Mouse (Mus musculus) left cerebral cortex, adult 2 months (tissue): ENCODE results near the gene Npdc1. TPM values are rescaled to one million over a fixed set of nuclear protein-coding genes. Genes with fewer than 3 reads are reported as not detected.

Source experiments
- DNase-seq, 2 experiments: peaks; one replicate each; pipeline ENCODE4 v3.0.0; 2021 to 2022; ENCODE audit warnings: low spot score in 2 of 2, mixed read lengths in 1 of 2; ENCODE audit errors: extremely low spot score in 1 of 2
- H3K27ac ChIP-seq: fragments of 200-600 bp; 2 replicates; pipeline ENCODE4 v1.8.1; 2022
- H3K4me3 ChIP-seq: fragments of 200-600 bp; 2 replicates; pipeline ENCODE4 v1.8.1; 2022
- CTCF ChIP-seq: fragments of 200-600 bp; IDR thresholded peaks from 2 replicates; pipeline ENCODE4 v1.8.1; 2022; ENCODE audit warnings: antibody characterized with exemption, mild to moderate bottlenecking, moderate library complexity
- intact Hi-C: fragments of 180-260 bp; cut with DNase I; formaldehyde crosslinking; loops from one replicate; pipeline ENCODE4 v1.15.1; 2025
- microRNA-seq, 2 experiments: library from miRNA; unstranded; fragments of <30 nt; microRNA quantifications; one replicate each; pipeline ENCODE4 v1.2.0; 2021
- total RNA-seq, 2 experiments: library from RNA; stranded (reverse); gene quantifications; 2 replicates each; pipeline ENCODE4 v1.2.3; 2021

Gene Npdc1
- total RNA-seq, 2 experiments from 2014 or later, result 337 to 366 TPM

DNA sequence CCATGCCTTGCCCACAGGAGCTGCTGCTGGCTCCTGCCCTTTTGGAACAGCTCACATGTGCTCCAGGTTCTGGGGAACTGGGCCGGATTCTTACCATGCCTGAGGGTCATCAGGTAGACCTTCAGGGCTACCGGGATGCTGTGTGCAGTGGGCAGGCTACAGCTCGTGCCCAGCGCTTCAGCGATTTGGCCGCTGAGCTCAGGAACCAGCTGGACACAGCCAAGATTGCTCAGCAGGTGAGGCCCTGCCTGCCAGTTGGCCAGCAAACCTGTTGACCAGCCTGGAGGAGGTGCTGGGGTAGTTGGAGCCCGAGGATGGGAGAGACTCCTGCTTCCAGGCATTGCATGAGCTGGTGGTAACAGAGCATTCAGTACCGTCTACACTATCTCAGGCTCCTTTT is 35.1 kb downstream of the Npdc1 start:
- Histone ChIP-seq H3K27ac (no peak overlapping the region), H3K4me3 (no peak overlapping the region)
- TF ChIP-seq CTCF, result no peak
- no peak for DNase-seq
- intact Hi-C loops, result no loop called here

DNA sequence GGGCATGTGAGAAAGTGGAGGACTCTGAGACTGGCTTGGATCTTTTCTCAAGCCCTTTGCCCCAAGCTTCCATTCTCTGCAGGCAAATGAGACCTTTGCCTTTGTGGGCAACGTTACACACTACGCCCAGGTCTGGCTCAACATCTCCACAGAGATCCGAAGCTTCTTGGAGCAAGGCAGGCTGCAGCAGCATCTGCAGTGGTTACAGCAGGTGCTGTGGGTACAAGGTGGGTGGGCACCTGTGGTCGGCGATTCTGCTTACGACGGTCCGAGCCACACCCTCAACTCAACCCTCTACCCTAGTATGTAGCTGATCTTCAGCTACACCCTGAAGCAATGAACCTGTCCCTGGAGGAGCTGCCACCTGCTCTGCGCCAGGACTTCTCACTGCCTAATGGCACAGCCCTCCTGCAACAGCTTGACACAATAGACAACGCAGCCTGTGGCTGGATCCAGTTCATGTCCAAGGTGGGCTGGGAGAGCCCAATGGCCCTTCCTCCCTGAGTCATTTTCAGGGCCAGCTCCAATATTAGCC is 37.2 kb downstream of the Npdc1 start:
- DNase-seq, result no peak
- intact Hi-C loops, result no loop called here
- no peak overlapping the region for H3K27ac ChIP-seq
- TF ChIP-seq CTCF, result no peak
- no peak overlapping the region for H3K4me3 ChIP-seq

DNA sequence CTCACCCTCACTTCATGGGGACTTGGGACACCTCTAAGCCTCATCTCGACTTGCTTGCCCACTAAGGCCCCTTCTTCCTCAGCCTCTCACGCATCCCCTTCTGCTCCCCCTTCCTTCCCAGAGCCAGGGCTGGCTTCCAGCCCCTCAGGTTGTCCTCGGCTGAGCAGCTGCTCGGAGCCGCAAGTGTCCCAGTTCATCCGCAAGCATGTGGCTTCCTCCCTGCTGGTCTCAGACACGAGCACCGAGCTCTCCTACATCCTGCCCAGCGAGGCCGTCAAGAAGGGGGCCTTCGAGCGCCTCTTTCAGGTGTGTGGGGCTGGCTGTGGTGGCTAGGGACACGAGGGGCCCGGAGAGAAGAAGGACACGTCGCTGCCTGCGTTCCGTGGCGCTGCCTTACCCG is 41.9 kb downstream of the Npdc1 start:
- Histone ChIP-seq H3K4me3 (no peak overlapping the region), H3K27ac (no peak overlapping the region)
- intact Hi-C loops, result no loop called here
- no peak for TF ChIP-seq CTCF
- no peak for DNase-seq

DNA sequence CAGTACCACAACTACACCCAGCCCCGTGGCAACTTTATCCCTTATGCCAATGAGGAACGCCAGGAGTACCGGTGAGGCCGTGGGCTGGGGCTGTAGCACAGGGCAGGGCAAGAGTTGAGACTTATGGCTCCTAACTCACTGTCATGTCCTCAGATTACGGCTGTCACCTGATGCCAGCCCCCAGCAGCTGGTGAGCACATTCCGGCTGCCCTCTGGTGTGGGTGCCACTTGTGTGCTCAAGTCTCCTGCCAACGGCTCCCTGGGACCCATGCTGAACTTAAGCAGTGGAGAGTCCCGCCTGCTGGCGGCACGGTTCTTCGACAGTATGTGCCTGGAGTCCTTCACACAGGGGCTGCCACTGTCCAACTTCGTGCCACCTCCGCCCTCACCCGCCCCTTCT is 43.5 kb downstream of the Npdc1 start:
- H3K27ac ChIP-seq, result no peak overlapping the region
- no peak overlapping the region for H3K4me3 ChIP-seq
- no peak for TF ChIP-seq CTCF
- intact Hi-C loops, result no loop called here
- DNase-seq, result no peak

DNA sequence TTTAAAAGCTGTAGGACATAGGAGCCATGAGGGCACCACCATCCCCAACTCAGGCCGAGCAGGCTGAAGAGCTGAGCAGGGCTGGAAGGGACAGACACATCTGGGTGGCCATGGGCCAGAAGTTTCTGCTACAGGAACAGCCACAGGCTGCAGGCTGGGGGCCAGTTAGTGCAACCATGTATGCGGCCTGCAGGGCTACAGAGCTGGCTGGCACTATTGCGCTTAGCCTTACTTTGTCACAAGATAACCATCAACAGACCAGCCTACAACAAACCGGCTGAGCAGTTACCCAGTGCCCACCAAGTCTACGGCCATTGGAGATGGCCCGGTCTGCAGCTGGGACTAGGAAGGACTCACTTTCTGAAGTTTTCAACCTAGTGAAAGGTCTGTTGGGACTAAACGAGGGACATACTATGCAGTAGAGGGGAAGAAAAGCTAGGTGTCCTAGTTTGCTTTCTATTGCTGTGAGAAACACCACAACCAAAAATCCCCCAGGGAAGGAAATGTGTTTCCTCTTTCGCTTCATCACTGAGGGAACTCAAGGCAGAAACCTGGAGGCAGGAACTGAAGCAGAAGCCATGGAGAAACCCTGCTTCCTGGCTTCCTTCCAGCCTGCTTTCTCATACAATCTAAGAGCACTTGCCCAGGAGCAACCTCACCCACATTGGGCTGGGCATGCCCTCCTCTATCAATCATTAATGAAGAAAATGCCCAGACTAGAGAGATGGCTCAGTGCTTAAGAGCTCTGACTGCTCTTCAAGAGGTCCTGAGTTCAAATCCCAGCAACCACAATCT is 51.9 kb downstream of the Npdc1 start:
- no peak overlapping the region for H3K27ac ChIP-seq
- intact Hi-C loops, result loop anchor here (2.0 kb wide), 1 partner anchor 20 kb away; no protein-coding TSS in a partner anchor
- no peak for DNase-seq
- H3K4me3 ChIP-seq, result no peak overlapping the region
- TF ChIP-seq CTCF, result no peak

DNA sequence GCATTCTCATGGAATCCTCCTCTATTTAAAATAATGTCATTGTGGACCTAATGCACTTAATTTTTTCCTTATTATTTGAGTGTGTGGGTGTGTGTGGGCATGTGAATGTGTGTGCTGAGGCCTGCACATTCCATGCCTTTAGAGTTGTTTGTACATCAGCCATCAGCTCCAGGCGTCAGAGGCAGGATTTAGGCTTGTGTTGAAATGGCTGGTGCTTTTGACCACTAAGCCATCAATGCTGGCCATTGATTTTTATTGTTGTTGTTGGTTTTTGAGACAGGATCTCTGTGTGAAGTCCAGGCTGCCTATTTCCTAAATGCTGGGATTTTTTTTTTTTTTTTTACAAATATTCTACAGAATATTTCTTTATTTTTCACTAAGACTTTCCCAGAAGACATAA is 53.8 kb downstream of the Npdc1 start:
- no peak overlapping the region for H3K4me3 ChIP-seq
- H3K27ac ChIP-seq, result no peak overlapping the region
- TF ChIP-seq CTCF, result no peak
- intact Hi-C loops, result no loop called here
- no peak for DNase-seq

DNA sequence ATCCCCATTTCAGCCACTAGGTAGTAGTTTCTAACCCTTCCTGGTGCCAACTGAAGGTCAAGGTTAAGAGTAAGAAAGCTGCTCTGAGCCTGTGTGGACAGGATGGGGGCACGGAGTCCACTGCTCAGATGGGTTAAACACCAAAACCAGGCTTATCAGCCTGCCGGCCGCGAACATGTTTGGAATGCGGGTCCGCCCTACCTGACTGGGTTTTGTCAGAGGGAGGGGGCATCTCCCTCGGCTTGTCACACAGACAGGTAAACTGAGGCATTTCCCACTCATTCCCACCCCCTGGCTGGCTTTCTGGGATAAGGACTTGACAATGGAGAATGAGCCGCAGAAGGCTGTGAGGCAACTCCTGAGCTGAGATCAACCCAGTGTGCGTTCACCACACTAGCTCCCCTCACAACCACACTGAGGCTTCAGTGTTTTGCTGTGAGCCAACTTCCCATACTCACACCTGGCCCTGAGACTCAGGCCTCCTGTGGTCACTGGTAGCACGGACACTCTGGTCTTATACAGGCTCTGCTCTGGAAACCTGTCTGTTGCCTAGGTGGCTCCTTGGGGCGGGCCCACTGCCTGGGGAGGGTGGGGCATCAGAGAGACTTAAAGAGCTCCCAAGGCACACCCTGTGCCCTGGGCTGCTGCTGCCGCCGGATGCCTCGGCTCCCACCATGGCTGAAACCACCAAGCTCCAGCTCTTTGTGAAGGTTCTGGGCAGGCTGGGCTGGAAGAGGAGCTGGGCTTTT is 57.2 kb downstream of the Npdc1 start, which contains the start of gene Clic3:
TSS of gene Clic3 (plus strand) at position 634 of the 749 bp plus-strand sequence.
- H3K27ac ChIP-seq, result no peak within 1 kb of the TSS
- no peak for DNase-seq
- H3K4me3 ChIP-seq, result no peak within 1 kb of the TSS
- no peak for TF ChIP-seq CTCF
- intact Hi-C loops, result no loop called here

DNA sequence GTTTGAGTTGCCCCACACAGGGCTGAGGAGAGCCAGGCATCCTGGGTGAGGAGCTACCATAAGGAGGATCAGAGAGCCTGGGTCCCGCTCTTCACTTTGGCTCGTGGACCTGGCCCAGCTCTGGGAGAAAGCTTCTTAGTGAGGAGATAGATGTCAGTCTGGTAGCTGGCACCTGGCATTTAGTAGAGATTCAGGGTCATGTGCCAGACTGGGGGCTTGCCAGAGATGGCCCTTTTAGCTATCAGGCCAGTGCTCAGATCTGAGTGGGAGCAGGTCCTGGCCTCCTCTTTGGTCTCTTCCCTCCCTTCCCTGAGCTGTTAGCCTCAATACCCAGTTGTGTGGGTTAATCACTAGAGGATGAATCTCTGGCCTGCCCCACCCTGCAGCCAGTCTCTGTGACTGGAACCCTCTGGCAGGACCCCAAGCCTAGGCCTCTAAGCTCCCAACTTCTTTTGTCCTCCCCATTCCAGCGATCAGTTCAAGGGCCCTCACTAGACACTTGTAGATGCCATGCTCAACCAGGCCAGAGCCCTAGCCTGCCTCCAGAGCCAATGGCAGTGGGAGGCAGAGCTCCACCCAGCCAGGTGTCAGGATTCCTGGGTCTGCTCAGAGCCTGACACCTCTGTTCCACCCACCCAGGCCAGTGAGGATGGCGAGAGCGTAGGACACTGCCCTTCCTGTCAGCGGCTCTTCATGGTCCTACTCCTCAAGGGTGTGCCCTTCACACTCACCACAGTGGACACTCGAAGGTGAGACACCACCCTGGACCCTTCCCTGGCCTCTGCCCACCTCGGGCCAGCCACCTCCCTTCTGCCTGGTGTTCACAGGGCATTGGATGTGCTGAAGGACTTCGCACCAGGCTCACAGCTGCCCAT is 58.1 kb downstream of the Npdc1 start:
- intact Hi-C loops, result no loop called here
- no peak overlapping the region for H3K4me3 ChIP-seq
- TF ChIP-seq CTCF, result no peak

DNA sequence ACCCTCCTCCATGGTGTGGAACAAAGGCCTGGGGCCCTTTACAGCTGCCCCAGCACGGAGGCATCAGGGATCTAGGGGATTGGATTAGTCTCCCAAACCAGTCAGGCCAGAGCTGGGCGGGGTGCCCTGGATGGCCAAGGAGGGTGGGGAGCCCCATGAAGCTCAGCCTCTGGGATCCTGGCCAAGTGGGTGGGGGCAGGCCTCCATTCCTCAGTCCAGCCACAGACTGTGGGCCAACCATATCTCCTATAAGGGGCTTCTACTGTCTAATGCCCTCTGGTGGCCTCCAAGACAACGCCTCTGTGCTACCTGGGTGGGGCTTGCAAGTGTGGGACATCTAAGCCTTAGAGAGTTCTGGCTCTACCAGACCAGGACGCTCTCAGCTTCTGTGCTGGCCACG is 59.8 kb downstream of the Npdc1 start:
- TF ChIP-seq CTCF, result no peak
- DNase-seq, result no peak

More for the DNA sequence above, 58.1 kb downstream of the Npdc1 start:
- no peak for DNase-seq
- H3K27ac ChIP-seq, result no peak overlapping the region

More for the DNA sequence above, 59.8 kb downstream of the Npdc1 start:
- Histone ChIP-seq H3K27ac (no peak overlapping the region), H3K4me3 (no peak overlapping the region)
- intact Hi-C loops, result no loop called here

Small RNA genes within 50 kb of the gene (microRNA-seq; reads per million reads assigned to microRNA genes)
- 8.0 to 9.6 reads per million in 2 experiments for gene Mir3087

Other genes starting within 250 kb of the Npdc1 start
- gene Nrarp, start 218.6 kb upstream of the Npdc1 start, total RNA-seq, result 10 to 100 TPM; 20.2 to 21.7 TPM
- 1 to 10 TPM; 2.0 to 2.2 TPM for gene Tor4a, start 202.5 kb upstream of the Npdc1 start, total RNA-seq
- gene Nelfb, start 187.9 kb upstream of the Npdc1 start, total RNA-seq, result 10 to 100 TPM; 53.4 to 64.3 TPM
- gene Stpg3, start 184.7 kb upstream of the Npdc1 start, total RNA-seq, result not detected
- gene Fam166a, start 180.6 kb upstream of the Npdc1 start, total RNA-seq, result not detected
- gene Tubb4b, start 174.6 kb upstream of the Npdc1 start, total RNA-seq, result 100 to 1,000 TPM; 317 to 329 TPM
- not detected for gene Slc34a3, start 165.0 kb upstream of the Npdc1 start, total RNA-seq
- gene Rnf224, start 162.6 kb upstream of the Npdc1 start, total RNA-seq, result not detected
- gene Rnf208, start 157.1 kb upstream of the Npdc1 start, total RNA-seq, result 100 to 1,000 TPM; 249 to 270 TPM
- gene Cysrt1, start 156.9 kb upstream of the Npdc1 start, total RNA-seq, result not detected
- gene AL732309.1, start 152.5 kb upstream of the Npdc1 start, total RNA-seq, result 1 to 10 TPM; 1.4 to 2.7 TPM
- gene Tmem203, start 143.9 kb upstream of the Npdc1 start, total RNA-seq, result 10 to 100 TPM; 35.6 to 41.6 TPM
- 10 to 100 TPM; 20.9 to 21.8 TPM for gene Tprn, start 136.7 kb upstream of the Npdc1 start, total RNA-seq
- gene Ssna1, start 126.9 kb upstream of the Npdc1 start, total RNA-seq, result 10 to 100 TPM; 65.6 to 65.9 TPM
- 10 to 100 TPM; 87.1 to 90.3 TPM for gene Anapc2, start 126.9 kb upstream of the Npdc1 start, total RNA-seq
- gene Tmem210, start 111.2 kb upstream of the Npdc1 start, total RNA-seq, result not detected
- gene Lrrc26, start 109.4 kb upstream of the Npdc1 start, total RNA-seq, result not detected
- gene Grin1, start 80.2 kb upstream of the Npdc1 start, total RNA-seq, result 100 to 1,000 TPM; 452 to 457 TPM
- 10 to 100 TPM; 56.0 to 62.4 TPM for gene Man1b1, start 67.0 kb upstream of the Npdc1 start, total RNA-seq
- gene Dpp7, start 43.0 kb upstream of the Npdc1 start, total RNA-seq, result 10 to 100 TPM; 32.2 to 33.9 TPM
- 10 to 100 TPM; 15.8 to 24.9 TPM for gene Uap1l1, start 33.7 kb upstream of the Npdc1 start, total RNA-seq
- 1 to 10 TPM; 2.1 to 2.7 TPM for gene Sapcd2, start 27.0 kb upstream of the Npdc1 start, total RNA-seq
- 10 to 100 TPM; 11.5 to 13.1 TPM for gene Entpd2, start 3.5 kb upstream of the Npdc1 start, total RNA-seq
- under 1 TPM in 1 of 2 experiments, not detected in 1; 0.43 TPM for gene Fut7, start 23.9 kb downstream of the Npdc1 start, total RNA-seq
- 100 to 1,000 TPM; 160 to 168 TPM for gene Abca2, start 29.4 kb downstream of the Npdc1 start, total RNA-seq
- gene Clic3, start 57.5 kb downstream of the Npdc1 start, total RNA-seq, result not detected
- 10 to 100 TPM; 65.9 to 75.3 TPM for gene Paxx, start 61.7 kb downstream of the Npdc1 start, total RNA-seq
- 1,000 to 10,000 TPM; 1,632 to 2,529 TPM for gene Ptgds, start 70.7 kb downstream of the Npdc1 start, total RNA-seq
- not detected for gene Lcn12, start 94.6 kb downstream of the Npdc1 start, total RNA-seq
- gene Fbxw5, start 101.4 kb downstream of the Npdc1 start, total RNA-seq, result 100 to 1,000 TPM; 120 to 122 TPM
- gene C8g, start 102.4 kb downstream of the Npdc1 start, total RNA-seq, result 1 to 10 TPM; 1.4 to 1.5 TPM
- 10 to 100 TPM; 10.4 to 11.0 TPM for gene Traf2, start 147.6 kb downstream of the Npdc1 start, total RNA-seq
- gene Edf1, start 158.5 kb downstream of the Npdc1 start, total RNA-seq, result 100 to 1,000 TPM; 190 to 202 TPM
- 1 to 10 TPM; 1.8 to 2.6 TPM for gene Mamdc4, start 175.5 kb downstream of the Npdc1 start, total RNA-seq
- gene Phpt1, start 175.9 kb downstream of the Npdc1 start, total RNA-seq, result 10 to 100 TPM; 64.0 to 70.5 TPM
- 100 to 1,000 TPM; 102 to 104 TPM for gene Ajm1, start 182.4 kb downstream of the Npdc1 start, total RNA-seq
- 100 to 1,000 TPM; 157 to 163 TPM for gene Rabl6, start 209.2 kb downstream of the Npdc1 start, total RNA-seq
- gene Ccdc183, start 218.3 kb downstream of the Npdc1 start, total RNA-seq, result not detected
- gene Tmem141, start 222.7 kb downstream of the Npdc1 start, total RNA-seq, result 10 to 100 TPM; 21.6 to 22.3 TPM
- under 1 TPM; 0.25 to 0.70 TPM for gene Fcna, start 228.7 kb downstream of the Npdc1 start, total RNA-seq